Mouse (Mus musculus): ENCODE results near the gene Npcd.

The Npcd gene

GRCm38 (mm10) chr15:79766586-79767071 is 67.4 kb downstream of the Npcd start:
- DNase-seq (ENCODE audit: low read depth, low spot score): no peak

- DNase-seq (ENCODE audit: low read depth, low spot score): no peak
Observed at GRCm38 (mm10) chr15:79766168-79766567, 67.9 kb downstream of the Npcd start.

- no peak for DNase-seq (ENCODE audit: low read depth, low spot score)
Observed at GRCm38 (mm10) chr15:79765361-79765760, 68.7 kb downstream of the Npcd start.

- no peak for DNase-seq (ENCODE audit: low read depth, low spot score)
Observed at GRCm38 (mm10) chr15:79764539-79765267, 69.3 kb downstream of the Npcd start.

- no peak for DNase-seq (ENCODE audit: low read depth, low spot score)
Observed at GRCm38 (mm10) chr15:79763601-79764246, 70.3 kb downstream of the Npcd start.

GRCm38 (mm10) chr15:79763001-79763400 is 71.0 kb downstream of the Npcd start:
- DNase-seq (ENCODE audit: low read depth, low spot score): no peak

GRCm38 (mm10) chr15:79760956-79761355 is 73.1 kb downstream of the Npcd start:
- DNase-seq (ENCODE audit: low read depth, low spot score): no peak

GRCm38 (mm10) chr15:79757118-79757517 is 76.9 kb downstream of the Npcd start:
- no peak for DNase-seq (ENCODE audit: low read depth, low spot score)

GRCm38 (mm10) chr15:79755977-79756625 is 77.9 kb downstream of the Npcd start:
- no peak for DNase-seq (ENCODE audit: low read depth, low spot score)

- DNase-seq (ENCODE audit: low read depth, low spot score): no peak
Observed at GRCm38 (mm10) chr15:79755176-79755575, 78.9 kb downstream of the Npcd start.

GRCm38 (mm10) chr15:79753873-79754272 is 80.2 kb downstream of the Npcd start:
- no peak for DNase-seq (ENCODE audit: low read depth, low spot score)

GRCm38 (mm10) chr15:79753420-79753752 is 80.7 kb downstream of the Npcd start:
- no peak for DNase-seq (ENCODE audit: low read depth, low spot score)

GRCm38 (mm10) chr15:79752742-79753419 is 81.2 kb downstream of the Npcd start:
- no peak for DNase-seq (ENCODE audit: low read depth, low spot score)

- DNase-seq (ENCODE audit: low read depth, low spot score): no peak
Observed at GRCm38 (mm10) chr15:79751772-79752171, 82.3 kb downstream of the Npcd start.

GRCm38 (mm10) chr15:79750266-79750665 is 83.8 kb downstream of the Npcd start:
- no peak for DNase-seq (ENCODE audit: low read depth, low spot score)

GRCm38 (mm10) chr15:79749162-79749561 is 84.9 kb downstream of the Npcd start:
- DNase-seq (ENCODE audit: low read depth, low spot score): no peak

- peak; percentile 70 for DNase-seq (ENCODE audit: low read depth, low spot score)
Observed at GRCm38 (mm10) chr15:79747998-79748397, 86.0 kb downstream of the Npcd start.

- DNase-seq (ENCODE audit: low read depth, low spot score): no peak
Observed at GRCm38 (mm10) chr15:79745883-79746282, 88.2 kb downstream of the Npcd start.

GRCm38 (mm10) chr15:79745312-79745711 is 88.7 kb downstream of the Npcd start:
- DNase-seq (ENCODE audit: low read depth, low spot score): no peak

GRCm38 (mm10) chr15:79744742-79745141 is 89.3 kb downstream of the Npcd start:
- DNase-seq (ENCODE audit: low read depth, low spot score): no peak

- DNase-seq (ENCODE audit: low read depth, low spot score): no peak
Observed at GRCm38 (mm10) chr15:79744001-79744400, 90.0 kb downstream of the Npcd start.

- no peak for DNase-seq (ENCODE audit: low read depth, low spot score)
Observed at GRCm38 (mm10) chr15:79742706-79743023, 91.4 kb downstream of the Npcd start.

All from WW6 (cell line).